Mouse (Mus musculus) heart, embryonic 13.5 days (tissue): ENCODE results near the gene Rc3h1. TPM values are rescaled to one million over a fixed set of nuclear protein-coding genes. Genes with fewer than 3 reads are reported as not detected.

Experiments
- ATAC-seq: fragments of 200-750 bp; cut with Nextera tagmentation; 2 replicates; pipeline ENCODE4 v1.8.0; 2017; ENCODE audit warnings: moderate TSS enrichment; ENCODE audit not compliant: insufficient number of reproducible peaks, low FRiP score, low TSS enrichment; ENCODE audit errors: extremely low read depth
- H3K27ac ChIP-seq: fragments of 300-500 bp; sonication (generic); replicated peaks from 2 replicates; pipeline ENCODE4 v1.5.1; 2015; ENCODE audit warnings: moderate library complexity, mild to moderate bottlenecking, inconsistent platforms
- H3K27me3 ChIP-seq: fragments of 300-500 bp; sonication (generic); replicated peaks from 2 replicates; pipeline ENCODE4 v1.6.1; 2015; ENCODE audit warnings: mild to moderate bottlenecking, inconsistent platforms
- H3K36me3 ChIP-seq: fragments of 300-500 bp; sonication (generic); 2 replicates; pipeline ENCODE4 v1.6.1; 2015; ENCODE audit warnings: mild to moderate bottlenecking, inconsistent platforms
- H3K4me1 ChIP-seq: fragments of 300-500 bp; sonication (generic); 2 replicates; pipeline ENCODE4 v1.6.1; 2015; ENCODE audit warnings: inconsistent platforms
- H3K4me2 ChIP-seq: fragments of 300-500 bp; sonication (generic); 2 replicates; pipeline ENCODE4 v1.6.1; 2015; ENCODE audit warnings: inconsistent platforms, mild to moderate bottlenecking, moderate library complexity
- H3K4me3 ChIP-seq: fragments of 300-500 bp; sonication (generic); 2 replicates; pipeline ENCODE4 v1.5.1; 2015; ENCODE audit warnings: moderate library complexity, mild to moderate bottlenecking, inconsistent platforms
- H3K9ac ChIP-seq: fragments of 300-500 bp; sonication (generic); 2 replicates; pipeline ENCODE4 v1.6.1; 2015; ENCODE audit warnings: inconsistent platforms, mild to moderate bottlenecking, moderate library complexity
- H3K9me3 ChIP-seq: fragments of 300-500 bp; sonication (generic); 2 replicates; pipeline ENCODE4 v1.6.1; 2016; ENCODE audit warnings: inconsistent platforms
- WGBS: fragments of 180-500 bp; shearing (Covaris S2); methylation state at CpG from one replicate; pipeline ENCODE4 v1.1.7; 2015; ENCODE audit warnings: mixed read lengths; 5-methylcytosine and 5-hydroxymethylcytosine counted together
- polyA plus RNA-seq: library from polyadenylated mRNA; unstranded; fragments of >200 nt; fragmentation: Nextera tagmentation; extraction: Ambion mirVana; gene quantifications from 2 replicates; pipeline ENCODE4 v1.2.1, GENCODE M21; 2015

Rc3h1 gene
- polyA plus RNA-seq, 1 experiment from 2014 or later, result 5.3 TPM

DNA sequence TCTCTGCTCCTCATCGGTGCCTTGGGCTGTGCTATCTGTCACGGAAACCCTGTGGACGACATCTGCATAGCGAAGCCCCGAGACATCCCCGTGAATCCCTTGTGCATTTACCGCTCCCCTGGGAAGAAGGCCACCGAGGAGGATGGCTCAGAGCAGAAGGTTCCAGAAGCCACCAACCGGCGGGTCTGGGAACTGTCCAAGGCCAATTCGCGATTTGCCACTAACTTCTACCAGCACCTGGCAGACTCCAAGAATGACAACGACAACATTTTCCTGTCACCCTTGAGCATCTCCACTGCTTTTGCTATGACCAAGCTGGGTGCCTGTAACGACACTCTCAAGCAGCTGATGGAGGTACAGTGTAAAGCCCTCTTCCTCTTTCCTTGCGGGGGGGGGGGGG is 83.2 kb downstream of the Rc3h1 start:
- Histone ChIP-seq H3K27me3 (no peaks in the 10 kb centered on the region), H3K36me3 (no peaks in the 10 kb centered on the region), H3K27ac (no peak overlapping the region), H3K4me2 (no peak overlapping the region), H3K9ac (no peak overlapping the region), H3K4me1 (no peaks in the 10 kb centered on the region), H3K9me3 (no peaks in the 10 kb centered on the region), H3K4me3 (no peak overlapping the region)
- no peak for ATAC-seq
- 73% methylated on average over 14 of the region's 15 CpGs for WGBS

- H3K9me3 ChIP-seq, result no peaks in the 10 kb centered on the region
- peaks cover 21% of the 10 kb centered on the region for H3K4me1 ChIP-seq
- WGBS, result 87% methylated on average over 6 of the region's 6 CpGs
- no peaks in the 10 kb centered on the region for H3K27me3 ChIP-seq
- no peaks in the 10 kb centered on the region for H3K36me3 ChIP-seq
- no peak overlapping the region for H3K9ac ChIP-seq
- H3K4me2 ChIP-seq, result no peak overlapping the region
- ATAC-seq, result no peak
- no peak overlapping the region for H3K27ac ChIP-seq
- no peak overlapping the region for H3K4me3 ChIP-seq
These were observed 87.6 kb downstream of the Rc3h1 start for GRCm38 (mm10) chr1:160993851-160994250.

DNA sequence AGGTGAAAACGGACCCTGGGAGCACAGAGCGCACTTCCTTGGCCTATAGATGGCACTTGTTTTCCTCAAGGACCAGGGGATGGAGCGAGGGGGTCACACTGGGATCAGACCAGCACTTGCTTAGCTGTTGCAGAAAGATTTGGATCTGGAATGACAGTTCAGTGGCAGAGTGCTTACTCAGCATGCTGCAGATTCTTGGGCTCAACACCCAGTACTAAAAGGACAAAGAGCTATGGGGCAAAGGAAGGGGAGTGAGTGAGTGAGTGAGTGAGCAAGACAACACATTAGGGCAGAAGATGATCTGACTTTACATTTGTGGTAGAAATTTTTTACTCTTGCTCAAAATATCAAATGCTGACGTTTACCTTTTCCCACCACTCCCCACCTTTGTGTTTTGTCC is 98.7 kb downstream of the Rc3h1 start:
- no peak for ATAC-seq
- peaks cover 33% of the 10 kb centered on the region for H3K36me3 ChIP-seq
- H3K27ac ChIP-seq, result no peak overlapping the region
- 66% methylated on average over 4 of the region's 4 CpGs for WGBS
- no peak overlapping the region for H3K4me3 ChIP-seq
- H3K9ac ChIP-seq, result no peak overlapping the region
- H3K9me3 ChIP-seq, result no peaks in the 10 kb centered on the region
- H3K4me1 ChIP-seq, result no peaks in the 10 kb centered on the region
- H3K4me2 ChIP-seq, result no peak overlapping the region
- no peaks in the 10 kb centered on the region for H3K27me3 ChIP-seq

DNA sequence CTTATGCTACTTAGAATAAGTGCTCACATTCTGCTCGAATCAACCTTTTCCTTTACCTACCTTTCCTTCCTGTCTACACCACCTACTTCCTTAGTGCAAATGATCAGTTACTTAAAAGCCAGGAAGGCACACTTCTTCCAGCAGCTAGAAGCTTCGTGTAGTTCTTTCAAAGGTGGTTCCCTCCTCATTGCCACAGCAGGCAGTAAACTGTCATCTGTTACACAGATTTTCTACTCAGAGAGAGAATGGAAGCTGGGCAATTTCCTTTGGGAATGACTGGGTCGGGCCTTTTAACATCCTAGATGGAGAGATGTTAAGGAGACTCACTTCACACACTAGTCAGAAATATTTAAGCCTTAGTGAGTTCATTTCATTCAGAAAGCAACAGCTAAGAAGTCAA is 99.3 kb downstream of the Rc3h1 start:
- no peak overlapping the region for H3K27ac ChIP-seq
- no peak for ATAC-seq
- H3K27me3 ChIP-seq, result no peaks in the 10 kb centered on the region
- no peak overlapping the region for H3K4me3 ChIP-seq
- H3K9ac ChIP-seq, result no peak overlapping the region
- peaks cover 36% of the 10 kb centered on the region for H3K36me3 ChIP-seq
- no peaks in the 10 kb centered on the region for H3K9me3 ChIP-seq
- no peak overlapping the region for H3K4me2 ChIP-seq
- 59% methylated on average over 3 of the region's 3 CpGs for WGBS
- H3K4me1 ChIP-seq, result no peaks in the 10 kb centered on the region

- no peak for ATAC-seq
- 81% methylated on average over 5 of the region's 5 CpGs for WGBS
These were observed 100.3 kb downstream of the Rc3h1 start for GRCm38 (mm10) chr1:161006471-161006870.

DNA sequence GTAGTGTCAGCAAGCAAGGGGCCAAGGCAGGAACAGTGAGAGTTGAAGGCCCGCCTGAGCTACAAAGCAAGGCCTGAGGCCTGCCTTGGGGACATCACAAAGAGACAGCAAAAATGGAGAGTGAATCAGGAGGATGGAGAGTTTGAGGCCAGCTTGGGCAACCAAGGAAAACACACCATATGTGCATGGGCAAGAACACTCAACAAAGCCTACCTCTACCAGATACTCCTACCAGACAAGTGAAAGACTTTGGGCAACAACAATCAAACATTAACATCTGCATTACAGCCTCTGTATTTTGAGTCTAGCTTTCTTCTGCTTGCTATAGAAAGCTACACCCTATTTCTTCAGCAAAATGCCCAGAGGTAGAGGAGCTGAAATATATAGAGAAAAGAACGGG is 101.8 kb downstream of the Rc3h1 start:
- H3K4me3 ChIP-seq, result no peak overlapping the region
- no peaks in the 10 kb centered on the region for H3K9me3 ChIP-seq
- H3K4me2 ChIP-seq, result no peak overlapping the region
- H3K27me3 ChIP-seq, result no peaks in the 10 kb centered on the region
- H3K9ac ChIP-seq, result no peak overlapping the region
- WGBS, result 80% methylated on average over 2 of the region's 2 CpGs
- no peak overlapping the region for H3K27ac ChIP-seq
- no peaks in the 10 kb centered on the region for H3K4me1 ChIP-seq
- H3K36me3 ChIP-seq, result peaks cover 51% of the 10 kb centered on the region
- ATAC-seq, result no peak

More at GRCm38 (mm10) chr1:161006471-161006870, 100.3 kb downstream of the Rc3h1 start:
- Histone ChIP-seq H3K4me2 (no peak overlapping the region), H3K9me3 (no peaks in the 10 kb centered on the region), H3K27me3 (no peaks in the 10 kb centered on the region), H3K9ac (no peak overlapping the region), H3K27ac (no peak overlapping the region), H3K4me3 (no peak overlapping the region), H3K36me3 (peaks cover 38% of the 10 kb centered on the region), H3K4me1 (no peaks in the 10 kb centered on the region)

GRCm38 (mm10) chr1:161010436-161010835 is 104.2 kb downstream of the Rc3h1 start:
- H3K9me3 ChIP-seq, result no peaks in the 10 kb centered on the region
- no peak for ATAC-seq
- H3K27ac ChIP-seq, result no peak overlapping the region
- H3K9ac ChIP-seq, result no peak overlapping the region
- no peak overlapping the region for H3K4me3 ChIP-seq
- H3K36me3 ChIP-seq, result peaks cover 50% of the 10 kb centered on the region
- H3K27me3 ChIP-seq, result no peaks in the 10 kb centered on the region
- WGBS, result 89% methylated on average over 4 of the region's 4 CpGs
- H3K4me2 ChIP-seq, result no peak overlapping the region
- no peaks in the 10 kb centered on the region; the same call in 1 of the 2 replicates for H3K4me1 ChIP-seq

- H3K27me3 ChIP-seq, result no peaks in the 10 kb centered on the region
- no peak overlapping the region for H3K9ac ChIP-seq
- WGBS, result 69% methylated on average over 2 of the region's 2 CpGs
- H3K9me3 ChIP-seq, result no peaks in the 10 kb centered on the region
- H3K4me3 ChIP-seq, result no peak overlapping the region
- no peaks in the 10 kb centered on the region; the same call in 1 of the 2 replicates for H3K4me1 ChIP-seq
- no peak overlapping the region for H3K4me2 ChIP-seq
- H3K27ac ChIP-seq, result no peak overlapping the region
- ATAC-seq, result no peak
- H3K36me3 ChIP-seq, result peaks cover 70% of the 10 kb centered on the region
These were observed 110.2 kb downstream of the Rc3h1 start for GRCm38 (mm10) chr1:161016378-161016777.

DNA sequence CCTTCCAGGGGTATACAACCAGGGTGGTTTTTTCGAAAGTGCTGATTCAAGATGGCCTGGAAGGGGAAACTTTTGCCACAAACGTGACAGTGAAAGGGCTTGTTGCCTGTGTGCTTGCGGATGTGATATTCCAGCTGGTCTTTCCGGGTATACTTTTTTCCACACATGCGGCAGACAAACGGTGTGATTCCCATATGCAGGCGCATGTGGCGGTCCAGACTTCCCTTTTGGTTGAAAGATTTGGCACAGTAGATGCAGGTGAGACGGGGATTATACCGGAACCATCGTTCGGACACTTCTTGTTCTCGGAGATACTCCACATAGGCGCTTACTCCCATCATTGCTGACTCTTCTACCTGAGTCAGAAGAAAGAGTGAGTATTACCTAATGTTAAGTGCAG is 113.8 kb downstream of the Rc3h1 start:
- H3K4me1 ChIP-seq, result peaks cover 6% of the 10 kb centered on the region; the same call in 1 of the 2 replicates
- H3K4me2 ChIP-seq, result no peak overlapping the region
- WGBS, result 92% methylated on average over 14 of the region's 14 CpGs
- no peaks in the 10 kb centered on the region for H3K27me3 ChIP-seq
- no peaks in the 10 kb centered on the region for H3K9me3 ChIP-seq
- no peak overlapping the region for H3K9ac ChIP-seq
- no peak; the same call in 1 of the 2 replicates for ATAC-seq
- no peak overlapping the region for H3K27ac ChIP-seq
- peaks cover 48% of the 10 kb centered on the region for H3K36me3 ChIP-seq
- H3K4me3 ChIP-seq, result no peak overlapping the region

Other genes starting within 250 kb of the Rc3h1 start
- 63.6 and 73.2 TPM in 2 replicates for gene Rabgap1l, start 113.2 kb upstream of the Rc3h1 start, polyA plus RNA-seq
- gene Serpinc1, start 72.2 kb downstream of the Rc3h1 start, polyA plus RNA-seq, result 1.7 and 10.7 TPM in 2 replicates
- 6.3 TPM in 2 replicates for gene Zbtb37, start 128.4 kb downstream of the Rc3h1 start, polyA plus RNA-seq
- 29.3 and 31.0 TPM in 2 replicates for gene Dars2, start 164.2 kb downstream of the Rc3h1 start, polyA plus RNA-seq
- 19.7 and 21.6 TPM in 2 replicates for gene Cenpl, start 164.3 kb downstream of the Rc3h1 start, polyA plus RNA-seq
- 10.4 and 11.5 TPM in 2 replicates for gene Klhl20, start 225.1 kb downstream of the Rc3h1 start, polyA plus RNA-seq
- 3.3 and 3.9 TPM in 2 replicates for gene Ankrd45, start 236.3 kb downstream of the Rc3h1 start, polyA plus RNA-seq